Mouse (Mus musculus): ENCODE measurements around the gene Tln1.

GRCm38 (mm10) chr4:43560243-43560611 is 2.3 kb downstream of the Tln1 start:
- TF ChIP-seq POLR2A (IDR thresholded peaks at IDR 0.05; ENCODE audit: control insufficient read depth, extremely low read depth, insufficient read depth, low read length, poor library complexity) (no peak), CTCF (IDR thresholded peaks at IDR 0.05; ENCODE audit: borderline replicate concordance, control insufficient read depth, extremely low read depth, insufficient read depth, low read length, poor library complexity) (no peak)
